Mouse (Mus musculus) kidney, embryonic 14.5 days (tissue): Measurements from ENCODE around the gene Slc3a2. TPM values are rescaled to one million over a fixed set of nuclear protein-coding genes. Genes with fewer than 3 reads are reported as not detected.

Experiments used
- ATAC-seq: fragments of 200-750 bp; cut with Nextera tagmentation; 2 replicates; pipeline ENCODE4 v1.8.0; 2017; ENCODE audit warnings: moderate number of reproducible peaks, mild to moderate bottlenecking, moderate TSS enrichment, moderate library complexity; ENCODE audit not compliant: low FRiP score, low TSS enrichment
- H3K27ac ChIP-seq: fragments of 300-500 bp; sonication (generic); 2 replicates; pipeline ENCODE4 v1.5.1; 2014; ENCODE audit warnings: low read depth, mild to moderate bottlenecking, low read length, moderate library complexity, mixed read lengths
- H3K27me3 ChIP-seq: fragments of 300-500 bp; sonication (generic); 2 replicates; pipeline ENCODE4 v1.6.1; 2014; ENCODE audit warnings: mild to moderate bottlenecking, low read length; ENCODE audit not compliant: control insufficient read depth, insufficient read depth
- H3K36me3 ChIP-seq: fragments of 300-500 bp; sonication (generic); 2 replicates; pipeline ENCODE4 v1.6.1; 2014; ENCODE audit warnings: low read length, mixed read lengths; ENCODE audit not compliant: control insufficient read depth, insufficient read depth
- H3K4me1 ChIP-seq: fragments of 300-500 bp; sonication (generic); 2 replicates; pipeline ENCODE4 v1.6.1; 2014; ENCODE audit warnings: low read length, mixed read lengths; ENCODE audit not compliant: control insufficient read depth, insufficient read depth
- H3K4me2 ChIP-seq: fragments of 300-500 bp; sonication (generic); replicated peaks from 2 replicates; pipeline ENCODE4 v1.6.1; 2014; ENCODE audit warnings: low read depth, mild to moderate bottlenecking, low read length
- H3K4me3 ChIP-seq: fragments of 300-500 bp; sonication (generic); 2 replicates; pipeline ENCODE4 v1.5.1; 2014; ENCODE audit warnings: mild to moderate bottlenecking, low read length
- H3K9ac ChIP-seq: fragments of 300-500 bp; sonication (generic); 2 replicates; pipeline ENCODE4 v1.6.1; 2014; ENCODE audit warnings: low read depth, mild to moderate bottlenecking, low read length, moderate library complexity
- H3K9me3 ChIP-seq: fragments of 300-500 bp; sonication (generic); 2 replicates; pipeline ENCODE4 v1.6.1; 2016; ENCODE audit warnings: low read length; ENCODE audit not compliant: control insufficient read depth
- WGBS: fragments of 180-500 bp; shearing (Covaris S2); extraction: QIAGEN DNeasy Blood & Tissue Kit; methylation state at CpG from one replicate; pipeline ENCODE4 v1.1.7; 2014; 5-methylcytosine and 5-hydroxymethylcytosine counted together
- polyA plus RNA-seq: library from polyadenylated mRNA; unstranded; fragments of >200 nt; fragmentation: Nextera tagmentation; extraction: Ambion mirVana; gene quantifications from 2 replicates; pipeline ENCODE4 v1.2.1, GENCODE M21; 2014

Slc3a2 gene
- polyA plus RNA-seq, 1 experiment from 2014 or later: 123 TPM

DNA sequence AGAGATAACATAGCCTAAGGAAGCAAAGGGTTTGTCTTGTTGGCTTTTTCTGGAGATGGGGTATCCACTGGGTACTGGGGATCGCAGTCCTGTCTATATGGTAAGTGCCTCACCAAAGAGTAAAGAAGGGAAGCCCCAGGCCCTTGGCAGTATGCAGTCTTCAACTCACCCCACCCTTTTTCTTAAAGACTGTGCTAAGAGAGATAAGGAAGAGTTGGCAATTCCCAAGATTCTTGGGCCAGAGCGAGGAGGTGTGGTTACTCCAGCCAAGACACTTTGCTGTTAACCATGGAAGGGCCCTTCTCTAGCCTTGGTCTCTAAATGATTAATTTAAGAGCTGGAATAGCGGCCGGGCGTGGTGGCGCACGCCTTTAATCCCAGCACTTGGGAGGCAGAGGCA, 16.2 kb downstream of the Slc3a2 start:
- ATAC-seq: no peak
- WGBS: 98% methylated on average over 7 of the region's 7 CpGs

DNA sequence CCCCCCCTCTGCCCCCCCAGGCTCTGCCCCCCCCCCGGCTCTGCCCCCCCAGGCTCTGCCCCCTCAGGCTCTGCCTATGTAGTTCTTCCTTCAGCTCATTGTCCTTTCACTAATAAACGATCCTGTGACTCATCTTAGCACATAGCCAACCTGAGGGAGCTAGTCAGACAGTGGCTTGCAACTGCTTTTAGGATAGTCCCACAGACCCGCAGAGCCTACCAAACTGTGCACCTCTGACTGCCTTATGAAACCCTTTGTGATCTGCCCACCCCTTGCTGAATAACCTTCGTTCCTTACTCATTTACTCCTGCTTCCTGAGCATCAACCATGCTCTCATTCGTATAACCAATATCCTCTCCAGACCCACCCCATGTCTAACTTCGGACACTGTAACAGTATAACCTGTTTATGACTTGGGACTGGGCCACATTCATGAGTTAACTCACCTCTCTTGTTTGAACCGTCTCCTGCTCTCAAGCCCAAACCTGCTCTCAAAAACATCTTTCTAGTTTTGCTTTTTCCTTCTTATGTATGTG, 17.0 kb downstream of the Slc3a2 start:
- no peak for ATAC-seq
- 88% methylated on average over 7 of the region's 7 CpGs for WGBS
- Histone ChIP-seq H3K4me3 (no peak overlapping the region), H3K4me1 (peaks cover 10% of the 10 kb centered on the region; the same call in 1 of the 2 replicates), H3K4me2 (no peak overlapping the region), H3K27ac (no peak overlapping the region), H3K36me3 (peaks cover 50% of the 10 kb centered on the region), H3K9ac (no peak overlapping the region), H3K27me3 (no peaks in the 10 kb centered on the region), H3K9me3 (no peaks in the 10 kb centered on the region)

More for the DNA sequence above, 16.2 kb downstream of the Slc3a2 start:
- H3K36me3 ChIP-seq: peaks cover 57% of the 10 kb centered on the region
- no peak overlapping the region for H3K4me3 ChIP-seq
- no peaks in the 10 kb centered on the region for H3K27me3 ChIP-seq
- no peaks in the 10 kb centered on the region for H3K9me3 ChIP-seq
- H3K27ac ChIP-seq: no peak overlapping the region
- peaks cover 18% of the 10 kb centered on the region; the same call in 1 of the 2 replicates for H3K4me1 ChIP-seq
- H3K4me2 ChIP-seq: no peak overlapping the region
- no peak overlapping the region for H3K9ac ChIP-seq

DNA sequence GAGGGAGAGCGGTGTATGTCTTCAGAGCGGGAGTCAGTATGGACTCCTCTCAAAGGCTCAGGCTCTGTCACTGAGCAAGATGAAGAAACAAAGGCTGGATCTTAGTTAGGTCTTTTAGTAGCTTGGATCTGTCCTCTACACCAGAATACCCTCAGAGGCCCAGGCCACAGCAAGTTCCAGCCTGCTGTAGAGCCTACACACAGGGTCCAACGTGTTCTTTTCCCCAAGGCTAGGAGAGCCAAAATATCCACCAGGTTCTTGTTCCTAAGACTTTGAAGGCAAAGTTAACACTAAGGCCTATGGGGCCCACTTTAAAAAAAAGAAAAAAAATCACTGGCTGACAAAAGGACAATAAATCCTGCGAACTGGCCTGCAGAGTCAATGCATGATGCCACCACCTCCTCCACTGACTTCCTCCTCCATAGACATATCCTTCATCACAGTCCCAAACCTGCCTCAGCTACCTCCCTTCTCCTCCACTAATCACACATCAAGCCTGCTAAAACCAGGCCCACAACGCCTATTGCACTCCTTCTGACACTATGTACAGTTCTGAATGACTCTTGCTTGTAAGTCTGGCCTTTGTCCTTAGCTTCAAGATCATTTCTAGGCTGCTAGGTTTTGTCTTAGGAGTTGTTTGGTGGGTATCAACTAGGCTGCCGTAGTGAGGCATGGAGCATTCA, 18.0 kb downstream of the Slc3a2 start:
- Histone ChIP-seq H3K27ac (no peak overlapping the region), H3K4me1 (0 out of 2 replicates have a peak, but pooled peaks cover 4% of the 10 kb centered on the region), H3K9me3 (no peaks in the 10 kb centered on the region), H3K4me2 (no peak overlapping the region), H3K36me3 (peaks cover 40% of the 10 kb centered on the region), H3K4me3 (no peak overlapping the region), H3K27me3 (no peaks in the 10 kb centered on the region), H3K9ac (no peak overlapping the region)
- 83% methylated on average over 6 of the region's 6 CpGs for WGBS
- ATAC-seq: no peak

DNA sequence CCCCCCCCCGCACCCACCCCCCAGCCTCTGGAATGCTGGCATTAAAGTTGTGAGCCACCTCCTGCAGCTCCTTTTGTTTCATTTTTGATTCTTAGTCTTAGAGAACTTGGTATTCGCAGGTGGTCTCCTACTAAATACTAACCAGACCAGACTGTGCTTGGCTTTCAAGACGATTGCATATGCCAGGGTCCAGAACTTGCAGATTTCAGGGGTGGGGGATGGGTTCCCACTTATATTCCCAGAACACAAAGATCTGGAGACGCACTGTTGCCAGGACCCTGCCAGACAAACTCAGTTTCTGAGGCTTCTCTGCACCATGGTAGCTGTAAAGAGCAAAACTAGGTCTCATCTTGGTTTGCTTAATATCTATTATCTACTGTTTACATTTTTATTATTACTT, 19.6 kb downstream of the Slc3a2 start:
- no peak overlapping the region for H3K4me3 ChIP-seq
- H3K4me2 ChIP-seq: no peak overlapping the region
- no peak overlapping the region for H3K9ac ChIP-seq
- no peak for ATAC-seq
- no peaks in the 10 kb centered on the region for H3K9me3 ChIP-seq
- 85% methylated on average over 3 of the region's 4 CpGs for whole genome bisulfite sequencing
- H3K27ac ChIP-seq: no peak overlapping the region
- 0 out of 2 replicates have a peak, but pooled peaks cover 4% of the 10 kb centered on the region for H3K4me1 ChIP-seq
- no peaks in the 10 kb centered on the region for H3K27me3 ChIP-seq
- H3K36me3 ChIP-seq: peaks cover 24% of the 10 kb centered on the region

DNA sequence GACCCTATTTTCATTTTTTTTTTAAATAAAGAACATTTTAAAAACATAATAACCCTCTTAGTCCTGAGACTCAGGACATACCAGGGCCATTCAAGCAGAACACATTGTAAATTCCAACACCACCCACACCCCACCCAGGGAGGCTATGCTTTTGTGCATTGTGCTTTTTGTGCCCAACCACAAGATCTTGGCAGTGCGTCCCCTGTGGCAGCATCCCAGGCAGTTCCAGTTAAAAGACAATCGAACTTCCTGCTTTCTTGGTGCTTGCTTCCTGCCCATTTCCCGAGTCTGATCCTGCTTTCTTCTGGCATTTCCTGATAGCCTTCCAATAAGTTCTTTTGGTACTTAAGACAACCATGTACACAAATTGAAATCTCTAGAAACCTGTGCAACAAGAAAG, 20.7 kb downstream of the Slc3a2 start:
- Histone ChIP-seq H3K9me3 (no peaks in the 10 kb centered on the region), H3K4me3 (no peak overlapping the region), H3K4me2 (no peak overlapping the region), H3K9ac (no peak overlapping the region), H3K27ac (no peak overlapping the region), H3K36me3 (peaks cover 13% of the 10 kb centered on the region), H3K27me3 (no peaks in the 10 kb centered on the region), H3K4me1 (0 out of 2 replicates have a peak, but pooled peaks cover 4% of the 10 kb centered on the region)
- WGBS: 57% methylated on average over 3 of the region's 3 CpGs
- ATAC-seq: no peak

DNA sequence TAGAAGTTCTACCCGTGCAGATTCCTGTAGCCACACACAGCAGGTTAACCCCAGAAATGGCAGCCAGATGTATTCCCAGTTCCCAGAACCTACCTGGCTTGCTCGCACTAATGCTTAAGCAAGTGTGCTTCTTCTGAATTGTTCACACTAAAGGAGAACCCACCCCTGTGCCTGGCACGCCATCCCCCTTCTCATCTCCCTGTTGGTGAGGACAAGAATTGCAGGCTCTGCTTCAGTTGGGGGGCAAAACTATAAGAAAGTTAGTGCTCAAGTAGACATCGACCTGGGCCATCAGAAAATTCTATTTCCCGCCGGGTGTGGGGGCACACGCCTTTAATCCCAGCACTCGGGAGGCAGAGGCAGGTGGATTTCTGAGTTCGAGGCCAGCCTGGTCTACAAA, 23.5 kb downstream of the Slc3a2 start:
- H3K27ac ChIP-seq: no peak overlapping the region
- H3K27me3 ChIP-seq: no peaks in the 10 kb centered on the region
- no peak overlapping the region for H3K4me2 ChIP-seq
- H3K9ac ChIP-seq: no peak overlapping the region
- no peak overlapping the region for H3K4me3 ChIP-seq
- 78% methylated on average over 9 of the region's 9 CpGs for WGBS
- no peak for ATAC-seq
- 0 out of 2 replicates have a peak, but pooled peaks cover 4% of the 10 kb centered on the region for H3K4me1 ChIP-seq
- no peaks in the 10 kb centered on the region for H3K9me3 ChIP-seq
- no peaks in the 10 kb centered on the region for H3K36me3 ChIP-seq

DNA sequence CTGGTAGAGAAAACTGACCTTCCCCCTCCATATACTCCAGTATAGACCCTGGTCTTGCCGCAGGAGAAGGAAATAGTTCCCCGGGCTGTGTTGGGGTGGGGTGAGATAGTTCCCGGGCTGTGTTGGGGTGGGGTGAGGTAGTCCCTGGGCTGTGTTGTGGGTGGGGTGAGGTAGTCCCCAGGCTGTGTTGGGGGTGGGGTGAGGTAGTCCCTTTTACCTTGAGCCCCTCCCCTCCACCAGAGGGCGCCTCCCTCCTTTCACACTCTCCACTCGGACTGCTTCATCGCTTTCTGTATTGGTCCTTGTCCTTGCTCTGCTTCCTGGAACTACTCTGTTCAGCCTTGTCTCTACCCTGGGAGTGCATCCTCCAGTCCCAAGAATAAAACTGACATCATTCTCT, 27.8 kb downstream of the Slc3a2 start:
- Histone ChIP-seq H3K9me3 (no peaks in the 10 kb centered on the region), H3K27ac (no peak overlapping the region), H3K9ac (no peak overlapping the region), H3K4me1 (no peaks in the 10 kb centered on the region), H3K4me3 (no peak overlapping the region), H3K27me3 (no peaks in the 10 kb centered on the region), H3K36me3 (no peaks in the 10 kb centered on the region), H3K4me2 (no peak overlapping the region)
- 60% methylated on average over 5 of the region's 6 CpGs for WGBS
- ATAC-seq: peak; percentile 53; the same call in 1 of the 2 replicates

DNA sequence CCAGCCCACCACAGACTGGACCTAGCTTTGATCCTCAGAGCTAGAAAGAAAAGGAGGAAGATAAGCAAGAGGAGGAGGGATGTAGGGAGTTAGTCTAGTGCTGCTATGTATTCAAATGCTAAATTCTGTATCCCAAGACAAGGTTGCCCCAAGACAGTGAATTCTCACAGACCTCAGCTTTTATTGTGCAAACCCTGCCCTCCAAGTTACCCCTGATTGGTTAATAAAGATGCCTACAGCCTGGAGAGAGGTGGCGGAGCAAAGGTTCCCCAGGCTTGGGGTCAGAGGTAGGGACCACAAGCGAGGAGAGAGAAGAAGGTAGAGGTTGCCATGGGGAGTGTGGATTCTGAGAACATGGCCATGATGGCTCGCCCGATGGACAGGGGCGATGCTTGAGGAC, 30.4 kb downstream of the Slc3a2 start:
- H3K36me3 ChIP-seq: no peaks in the 10 kb centered on the region
- no peak overlapping the region for H3K4me2 ChIP-seq
- H3K9ac ChIP-seq: no peak overlapping the region
- H3K27me3 ChIP-seq: no peaks in the 10 kb centered on the region
- 66% methylated on average over 5 of the region's 5 CpGs for WGBS
- no peak for ATAC-seq
- no peaks in the 10 kb centered on the region for H3K4me1 ChIP-seq
- no peaks in the 10 kb centered on the region for H3K9me3 ChIP-seq
- no peak overlapping the region for H3K27ac ChIP-seq
- no peak overlapping the region for H3K4me3 ChIP-seq

DNA sequence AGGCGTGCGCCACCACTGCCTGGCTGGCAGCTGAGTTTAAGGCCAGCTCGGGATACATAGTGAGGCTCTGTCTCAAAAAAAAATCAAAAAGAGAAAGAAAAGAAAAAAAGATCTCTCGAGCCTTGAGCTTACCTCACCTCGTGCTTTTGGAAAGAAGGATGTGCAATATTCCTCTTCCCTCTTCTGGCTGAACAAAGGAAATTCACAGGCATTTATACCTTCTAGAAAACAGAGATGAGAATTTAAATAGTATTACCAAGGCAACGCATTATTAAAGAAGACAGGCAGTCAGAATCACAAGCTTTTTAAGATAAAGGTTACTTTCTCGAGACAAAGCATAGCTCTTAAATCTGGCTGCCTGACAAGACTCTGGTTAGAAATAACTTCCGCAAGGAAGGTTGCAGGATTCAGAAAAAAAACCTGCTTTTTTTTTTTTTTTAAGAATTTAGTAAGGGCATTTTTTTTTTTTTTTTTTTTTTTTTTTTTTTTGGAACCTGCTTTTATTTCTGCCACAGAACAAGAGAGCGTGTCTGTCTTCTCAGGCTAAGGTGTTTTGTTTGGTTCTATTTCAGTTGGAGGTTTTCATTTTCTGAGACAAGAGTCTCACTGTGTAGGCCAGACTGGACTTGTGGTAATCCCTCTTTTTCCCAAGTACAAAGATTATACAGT, 31.2 kb downstream of the Slc3a2 start:
- WGBS: 71% methylated on average over 9 of the region's 9 CpGs
- Histone ChIP-seq H3K27ac (no peak overlapping the region), H3K27me3 (no peaks in the 10 kb centered on the region), H3K9ac (no peak overlapping the region), H3K4me3 (no peak overlapping the region), H3K36me3 (no peaks in the 10 kb centered on the region), H3K9me3 (no peaks in the 10 kb centered on the region), H3K4me2 (no peak overlapping the region), H3K4me1 (no peaks in the 10 kb centered on the region)
- no peak for ATAC-seq
